Mouse (Mus musculus) monocyte, adult 5-6 weeks (primary cell): ENCODE measurements around the gene Hoxd3. TPM values are rescaled to one million over a fixed set of nuclear protein-coding genes. Genes with fewer than 3 reads are reported as not detected.

Source experiments
- ATAC-seq: fragments of 153-309, 156-312 bp; replicated peaks from 2 replicates; pipeline ENCODE4 v1.8.0; 2017; ENCODE audit warnings: mild to moderate bottlenecking; ENCODE audit not compliant: low TSS enrichment, insufficient number of reproducible peaks, severe bottlenecking, poor library complexity, low FRiP score
- total RNA-seq: library from RNA; stranded (forward); fragments of 200-1000, 200-491, 200-594 nt; gene quantifications from 3 replicates; pipeline ENCODE4 v1.2.3, GENCODE M21; 2017

Gene Hoxd3
- total RNA-seq, 1 experiment from 2014 or later = not detected

DNA sequence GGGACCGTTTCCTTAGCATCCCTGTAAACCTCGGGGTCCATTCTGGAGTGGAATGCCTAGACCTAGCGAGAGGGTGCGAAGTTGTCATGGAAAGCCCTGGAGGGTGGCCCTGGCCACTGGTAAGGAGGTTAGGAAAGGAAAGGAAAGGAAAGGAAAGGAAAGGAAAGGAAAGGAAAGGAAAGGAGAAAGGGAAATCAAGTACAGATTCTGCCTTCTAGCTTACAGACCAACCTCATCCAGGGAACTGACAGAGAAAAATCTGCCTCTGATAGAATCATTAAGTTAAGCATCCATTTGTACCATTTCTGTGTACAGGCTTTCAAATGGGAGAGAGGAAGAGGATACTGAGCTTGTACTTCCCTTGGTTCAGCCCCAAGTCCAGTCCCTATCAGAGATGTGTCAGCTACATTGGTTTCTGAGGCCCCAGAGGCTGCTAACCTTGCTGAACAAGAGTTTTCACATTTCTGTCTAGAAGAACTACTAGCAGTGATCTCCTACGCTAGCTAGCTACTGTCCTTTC, 39.1 kb downstream of the Hoxd3 start:
- ATAC-seq = no peak

DNA sequence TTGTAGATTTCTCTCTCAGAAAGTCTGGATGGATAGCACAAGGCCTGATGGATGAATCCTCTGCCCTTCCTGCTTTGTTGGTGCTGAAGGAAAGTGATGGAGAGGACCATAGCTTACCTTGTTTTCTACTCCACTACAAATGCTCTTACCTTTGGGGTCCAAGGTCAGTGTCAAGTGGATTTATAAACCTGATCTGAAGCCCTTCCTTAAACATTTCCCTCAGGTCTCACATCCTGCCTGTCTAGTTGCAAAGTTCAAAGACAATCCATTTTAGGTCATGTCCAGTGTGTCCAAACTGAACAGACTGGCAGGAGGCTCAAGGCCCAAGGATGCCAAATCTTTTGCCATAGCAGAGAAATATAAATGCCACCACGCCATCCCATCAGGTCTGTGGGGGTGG, 40.1 kb downstream of the Hoxd3 start:
- ATAC-seq = no peak

DNA sequence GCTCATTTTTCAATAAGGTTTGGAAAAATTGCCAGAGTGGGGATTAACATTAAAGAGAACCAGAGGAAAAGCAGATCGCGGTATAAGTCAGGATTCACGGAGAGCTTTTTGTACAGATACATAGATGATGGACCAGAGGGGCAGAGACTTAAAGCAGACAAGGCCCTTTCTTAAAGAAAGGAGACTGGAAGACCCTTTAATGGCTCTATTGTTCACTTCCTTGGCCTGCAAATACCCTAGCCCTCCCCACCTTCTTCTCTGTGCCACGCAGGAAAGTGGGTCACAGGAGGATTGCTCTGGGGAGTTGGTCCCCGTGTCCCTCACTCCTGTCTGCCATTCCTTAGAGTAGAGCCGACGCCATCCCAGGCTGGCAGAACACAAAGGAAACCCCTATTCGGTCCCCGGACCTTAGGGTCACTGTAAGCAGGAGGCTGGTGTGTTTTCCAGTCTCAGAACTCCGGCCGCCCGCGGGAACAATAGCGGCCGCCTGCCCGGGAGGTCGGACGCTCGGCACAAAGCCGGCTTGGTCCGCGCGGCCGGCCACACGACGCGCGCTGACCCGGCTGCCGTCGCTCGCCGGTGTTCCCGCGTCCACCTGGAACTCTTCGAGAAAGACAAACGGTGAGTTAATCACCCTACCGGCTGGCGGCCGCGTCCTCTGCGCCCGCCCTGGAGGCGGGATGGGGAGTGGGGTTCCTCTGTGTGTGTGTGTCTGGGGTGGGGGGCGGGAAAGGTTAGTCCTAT, 40.9 kb downstream of the Hoxd3 start:
- no peak for ATAC-seq

DNA sequence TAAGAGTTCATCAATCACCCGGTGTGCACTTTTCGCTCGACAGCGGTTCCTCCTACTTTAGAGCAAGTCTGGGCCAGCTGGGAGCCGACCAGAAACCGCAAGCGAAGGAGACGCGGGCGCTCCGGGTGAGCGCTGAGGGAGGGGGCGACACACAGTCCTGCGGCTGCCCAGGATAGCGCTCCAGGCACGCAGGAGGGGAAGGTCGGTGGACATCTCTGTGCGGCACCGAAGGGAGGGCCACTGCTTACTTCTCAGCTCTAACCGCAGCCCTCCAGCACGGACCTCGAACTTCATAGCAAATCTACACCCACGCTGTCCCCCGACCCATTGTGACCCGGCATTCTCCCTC, 41.4 kb downstream of the Hoxd3 start:
- ATAC-seq = no peak

DNA sequence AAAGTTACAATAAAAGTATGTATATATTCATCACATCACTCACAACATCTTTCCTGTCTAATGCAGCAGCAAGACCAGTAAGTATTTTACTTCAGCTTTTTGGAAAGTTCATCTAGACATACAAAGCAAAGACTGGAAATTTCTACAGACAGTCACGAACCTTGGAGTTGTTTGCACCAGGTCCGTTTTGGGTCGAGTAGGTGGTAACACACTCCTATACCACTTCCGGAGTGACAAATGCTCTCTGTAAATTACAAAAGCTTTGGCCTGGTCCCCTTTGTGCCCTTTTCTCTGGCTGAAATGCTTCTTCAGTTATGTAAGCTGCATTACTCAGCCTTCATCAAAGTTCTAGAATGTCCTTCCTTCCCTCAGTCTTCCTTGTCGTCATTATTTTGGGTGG, 42.0 kb downstream of the Hoxd3 start:
- ATAC-seq = no peak

DNA sequence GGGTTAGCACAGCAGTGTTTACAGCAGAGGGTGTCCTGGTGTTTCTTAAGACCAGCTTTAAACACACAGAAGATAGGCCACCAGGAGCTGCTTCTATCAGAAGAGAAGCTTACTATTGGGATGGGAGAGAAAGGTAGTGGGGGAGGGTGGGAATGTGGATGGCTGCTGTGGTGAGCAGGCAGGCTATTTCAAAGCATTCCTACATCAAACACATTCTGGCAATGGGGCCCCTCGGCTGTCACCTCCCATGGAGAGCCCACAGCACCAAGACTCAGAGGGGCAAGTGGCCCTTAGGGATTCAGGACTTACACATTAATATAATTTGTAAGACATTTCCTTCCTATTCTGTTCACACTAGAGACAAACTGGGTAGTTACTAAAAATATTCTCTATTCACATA, 48.4 kb downstream of the Hoxd3 start:
- no peak for ATAC-seq

DNA sequence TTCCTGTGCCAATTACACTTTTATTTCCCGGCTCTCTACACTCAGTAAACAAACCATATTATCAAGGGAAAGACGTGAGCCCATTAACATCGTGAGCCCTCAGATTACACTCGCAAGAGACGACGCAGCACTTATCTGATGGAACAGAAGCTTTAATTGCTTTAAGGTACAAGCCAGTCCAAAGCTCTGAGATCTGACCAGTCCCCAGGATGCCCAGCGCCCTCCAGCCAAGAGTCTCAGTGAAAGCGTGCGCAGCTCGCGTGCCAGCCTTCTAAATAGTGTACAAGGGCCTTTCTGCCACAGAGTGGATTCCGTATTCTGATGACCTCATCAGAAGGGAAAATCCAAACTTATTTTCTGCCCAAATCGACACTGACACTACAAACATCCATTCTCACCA, 50.2 kb downstream of the Hoxd3 start:
- ATAC-seq = no peak

DNA sequence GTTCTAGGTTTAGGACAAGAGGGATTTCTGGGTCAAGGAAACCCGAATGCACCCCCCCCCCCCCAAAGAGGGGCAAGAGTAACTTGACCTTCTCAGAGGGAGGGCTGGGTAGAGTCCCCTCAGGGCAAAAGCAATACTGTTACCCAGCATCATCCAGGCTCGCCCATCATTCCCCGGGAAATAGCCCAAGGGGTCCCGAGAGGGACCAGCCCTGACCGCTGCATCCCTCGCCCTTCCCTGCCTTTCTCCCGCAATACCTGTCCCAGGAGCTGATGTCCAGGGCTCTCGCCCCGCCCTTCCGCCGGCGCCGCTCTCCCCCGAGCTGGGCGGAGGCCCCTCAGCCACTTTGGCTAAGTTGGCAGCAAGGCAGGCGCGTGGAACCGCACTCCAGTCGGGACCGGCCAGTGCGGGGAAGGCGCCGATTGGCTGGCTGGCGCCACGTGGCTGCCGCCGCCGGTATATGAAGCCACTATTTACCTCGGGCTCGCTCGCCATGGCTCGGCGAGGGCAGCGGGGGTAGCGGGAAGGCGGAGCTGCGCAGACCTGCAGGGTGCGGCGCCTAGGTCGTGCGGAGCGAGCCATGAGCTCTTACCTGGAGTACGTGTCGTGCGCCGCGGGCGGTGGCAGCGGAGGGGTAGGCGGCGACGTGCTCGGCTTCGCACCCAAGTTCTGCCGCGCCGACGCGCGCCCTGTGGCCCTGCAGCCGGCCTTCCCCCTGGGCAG, 51.0 kb downstream of the Hoxd3 start, which contains the start of gene Hoxd1:
Gene Hoxd1, plus strand, starts transcription at position 459 of the 723 bp plus-strand sequence.
- no peak for ATAC-seq

DNA sequence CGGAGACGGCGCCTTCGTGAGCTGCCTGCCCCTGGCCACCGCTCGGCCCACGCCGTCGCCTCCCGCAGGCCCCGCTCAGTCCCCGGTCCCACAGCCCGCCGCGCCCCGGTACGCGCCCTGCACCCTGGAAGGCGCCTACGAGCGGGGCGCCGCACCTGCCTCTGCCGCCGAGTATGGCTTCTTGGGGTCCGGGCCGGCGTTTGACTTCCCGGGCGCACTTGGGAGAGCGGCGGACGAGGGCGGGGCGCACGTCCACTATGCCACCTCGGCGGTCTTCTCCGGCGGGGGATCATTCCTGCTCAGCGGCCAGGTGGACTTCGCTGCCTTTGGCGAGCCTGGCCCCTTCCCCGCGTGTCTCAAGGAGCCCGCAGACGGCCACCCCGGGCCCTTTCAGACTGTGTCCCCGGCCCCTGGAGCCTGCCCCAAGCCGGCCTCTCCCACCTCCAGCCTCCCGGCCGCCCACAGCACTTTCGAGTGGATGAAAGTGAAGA, 51.6 kb downstream of the Hoxd3 start:
- no peak for ATAC-seq

DNA sequence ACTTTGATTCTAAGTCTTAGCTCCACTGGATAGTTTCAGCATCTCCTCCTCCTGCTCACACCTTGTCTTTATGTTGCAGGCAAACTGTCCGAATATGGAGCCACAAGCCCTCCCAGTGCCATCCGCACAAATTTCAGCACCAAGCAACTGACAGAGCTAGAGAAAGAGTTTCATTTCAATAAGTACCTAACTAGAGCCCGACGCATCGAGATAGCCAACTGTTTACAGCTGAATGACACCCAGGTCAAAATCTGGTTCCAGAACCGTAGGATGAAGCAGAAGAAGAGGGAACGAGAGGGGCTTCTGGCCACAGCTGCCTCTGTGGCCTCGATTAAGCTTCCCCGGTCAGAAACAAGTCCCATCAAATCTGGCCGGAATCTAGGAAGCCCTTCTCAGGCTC, 52.2 kb downstream of the Hoxd3 start:
- ATAC-seq = no peak

DNA sequence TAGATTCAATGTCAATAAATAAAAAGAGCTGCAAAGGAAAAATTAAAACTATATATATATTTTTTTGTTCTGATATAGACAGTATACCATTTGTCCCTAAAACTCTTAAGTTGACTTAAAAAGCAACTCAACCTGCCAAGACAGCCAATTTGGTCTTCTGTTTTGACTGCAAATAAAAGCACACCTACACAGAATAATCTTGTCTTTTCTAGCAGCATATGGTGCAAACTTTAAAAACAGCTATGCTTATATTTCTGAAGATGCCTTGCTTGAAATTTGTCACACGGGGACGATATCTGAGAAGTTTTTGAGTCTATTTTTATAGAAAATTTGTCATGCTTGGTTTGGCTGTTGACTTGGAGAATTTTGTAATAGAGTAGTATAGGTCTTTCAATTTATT, 62.6 kb downstream of the Hoxd3 start:
- ATAC-seq = no peak

DNA sequence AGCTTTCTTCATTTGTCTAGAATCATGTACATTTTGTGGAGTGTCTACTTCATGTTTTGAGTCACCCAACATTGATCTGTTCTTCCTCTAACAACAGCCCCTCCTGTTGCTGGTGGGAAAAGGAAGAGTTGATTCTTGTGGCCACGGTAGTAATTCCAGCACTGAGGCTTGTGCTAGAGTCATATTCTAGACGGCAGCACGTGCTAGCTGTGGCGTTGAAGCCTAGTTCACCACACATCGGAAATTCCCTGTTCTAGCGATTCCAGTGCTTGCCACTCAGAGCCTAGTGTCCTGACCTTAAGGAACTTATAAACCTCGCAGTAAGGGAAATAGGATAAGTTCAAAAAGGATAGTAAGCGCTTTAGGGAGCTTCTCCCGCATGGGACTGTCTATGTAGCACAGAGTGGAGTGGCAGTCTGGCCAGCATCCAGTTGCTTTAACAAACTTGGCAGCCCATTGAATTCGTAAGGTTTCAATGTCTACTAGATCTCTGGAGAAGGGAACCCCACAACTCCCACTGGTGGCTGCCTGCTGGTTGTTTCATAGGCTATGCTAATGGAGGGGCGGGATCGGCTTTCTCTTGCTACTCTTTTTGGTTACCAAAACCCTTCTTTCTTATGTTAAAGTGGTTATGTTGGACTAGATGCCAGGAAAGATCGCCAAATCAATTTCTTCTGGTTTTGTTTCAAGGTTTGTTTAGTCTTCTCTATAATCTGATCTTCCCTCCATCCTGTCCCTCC, 66.0 kb downstream of the Hoxd3 start:
- ATAC-seq = no peak

DNA sequence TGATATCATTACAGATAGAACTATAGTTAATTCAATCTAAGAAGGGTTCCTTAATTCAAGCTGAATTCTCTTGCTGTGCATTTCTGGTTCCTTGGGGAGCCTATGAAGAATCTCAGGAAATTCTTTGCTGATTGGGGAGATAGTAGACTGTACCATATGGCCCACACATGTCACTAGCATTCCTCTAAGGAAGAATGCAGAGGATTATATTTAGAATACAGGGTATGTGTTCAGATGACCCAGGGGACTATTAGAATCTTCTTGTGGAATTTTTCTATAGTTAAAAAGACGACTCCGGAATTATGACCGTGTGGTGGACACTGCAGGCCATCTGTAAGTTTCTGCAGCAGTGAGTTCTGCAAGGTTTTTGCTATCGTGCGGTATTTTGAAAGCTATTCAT, 69.7 kb downstream of the Hoxd3 start:
- ATAC-seq = no peak

DNA sequence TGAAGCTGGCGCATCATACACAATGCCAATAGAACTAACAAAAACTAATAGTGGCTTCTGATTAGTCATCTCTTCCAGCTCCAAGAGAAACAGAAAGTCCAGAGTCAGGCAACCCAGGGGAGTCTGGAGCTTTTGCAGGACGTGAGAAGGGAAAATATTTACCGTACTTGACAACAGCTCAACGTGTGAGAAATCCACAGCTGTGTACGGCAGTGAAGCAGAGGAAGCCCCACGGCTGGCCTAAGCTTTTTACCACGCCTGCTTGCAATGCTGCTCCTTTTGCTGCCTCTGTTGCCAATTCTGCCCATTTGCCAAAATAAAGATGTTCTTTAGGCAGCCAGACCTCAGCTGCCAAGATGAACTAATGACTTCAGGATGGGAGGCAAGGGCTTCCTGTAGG, 83.8 kb downstream of the Hoxd3 start:
- ATAC-seq = no peak

Other genes starting within 250 kb of the Hoxd3 start
- gene Lnpk, start 132.5 kb upstream of the Hoxd3 start, total RNA-seq = 23.9 to 47.3 TPM (median 36.4 TPM) in 3 replicates
- gene Evx2, start 52.4 kb upstream of the Hoxd3 start, total RNA-seq = not detected in 3 replicates
- gene Hoxd13, start 43.6 kb upstream of the Hoxd3 start, total RNA-seq = not detected in 3 replicates
- not detected in 3 replicates for gene Hoxd12, start 36.9 kb upstream of the Hoxd3 start, total RNA-seq
- not detected in 3 replicates for gene Hoxd11, start 32.4 kb upstream of the Hoxd3 start, total RNA-seq
- gene Hoxd10, start 20.0 kb upstream of the Hoxd3 start, total RNA-seq = not detected in 3 replicates
- not detected in 3 replicates for gene Hoxd9, start 14.2 kb upstream of the Hoxd3 start, total RNA-seq
- gene Hoxd8, start 7.3 kb upstream of the Hoxd3 start, total RNA-seq = not detected in 3 replicates
- gene Hoxd4, start within 50 bp of the Hoxd3 start, total RNA-seq = not detected in 3 replicates
- gene Gm28230, start 14.8 kb downstream of the Hoxd3 start, total RNA-seq = not detected in 3 replicates
- not detected in 3 replicates for gene Hoxd1, start 51.1 kb downstream of the Hoxd3 start, total RNA-seq
- 12.6 to 28.7 TPM (median 26.8 TPM) in 3 replicates for gene Mtx2, start 113.9 kb downstream of the Hoxd3 start, total RNA-seq